Mouse (Mus musculus): ENCODE results near the gene Bhlhb9.

DNA sequence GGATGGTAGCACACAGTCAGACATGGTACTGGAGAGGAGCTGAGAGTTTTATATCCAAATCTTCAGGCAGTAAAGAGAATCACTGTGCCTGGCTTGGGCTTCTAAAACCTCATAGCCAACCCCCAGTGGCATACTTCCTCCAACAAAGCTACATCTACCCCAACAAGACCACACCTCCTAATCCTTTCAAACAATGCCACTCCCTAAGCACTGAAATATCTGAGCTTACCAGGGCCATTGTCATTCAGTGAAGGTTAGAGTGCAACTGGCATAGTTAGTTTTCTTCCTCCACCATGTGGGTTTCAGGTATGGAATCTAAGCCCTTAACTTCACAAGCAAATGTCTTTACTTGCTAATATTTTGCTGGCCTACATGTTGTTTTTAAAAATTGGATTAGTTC is 5.9 kb upstream of the Bhlhb9 start:
- TF ChIP-seq CTCF (IDR thresholded peaks at IDR 0.05; ENCODE audit: low read depth) (no peak), EP300 (optimal IDR thresholded peaks at IDR 0.05) (no peak)

Data from stomach, postnatal 0 days (tissue).